Mouse (Mus musculus): Measurements from ENCODE around the gene Slc22a21. TPM values are rescaled to one million over a fixed set of nuclear protein-coding genes. Genes with fewer than 3 reads are reported as not detected.
"Not testable (repeated sequence)": the region's sequence is repeated elsewhere in the genome, so short reads cannot be mapped to it uniquely, and the experiment has no call there.

Gene Slc22a21
- polyA plus RNA-seq, 1 experiment from 2014 or later = 12.9 TPM

GRCm38 (mm10) chr11:53931944-53932318, 48.2 kb downstream of the Slc22a21 start:
- not testable (repeated sequence) for H3K27me3 ChIP-seq (ENCODE audit: control insufficient read depth, insufficient read depth, low read length); H3K4me2 ChIP-seq (replicated peaks; ENCODE audit: low read depth, low read length); H3K4me1 ChIP-seq (ENCODE audit: control insufficient read depth, insufficient read depth, low read length); H3K9ac ChIP-seq (replicated peaks; ENCODE audit: low read depth, low read length); H3K36me3 ChIP-seq (ENCODE audit: control insufficient read depth, insufficient read depth, low read length); ATAC-seq (ENCODE audit: insufficient number of reproducible peaks, insufficient read depth, low FRiP score, low read depth); H3K27ac ChIP-seq (ENCODE audit: low read length); H3K4me3 ChIP-seq (ENCODE audit: low read depth, low read length); H3K9me3 ChIP-seq (ENCODE audit: control insufficient read depth, low read depth, low read length)
- 49% methylated on average over 4 of the region's 4 CpGs for WGBS

GRCm38 (mm10) chr11:53931091-53931943, 48.8 kb downstream of the Slc22a21 start:
- H3K36me3 ChIP-seq (ENCODE audit: control insufficient read depth, insufficient read depth, low read length) = no peaks in the 10 kb centered on the region
- H3K27me3 ChIP-seq (ENCODE audit: control insufficient read depth, insufficient read depth, low read length) = no peaks in the 10 kb centered on the region
- no peaks in the 10 kb centered on the region; the same call in 1 of the 2 replicates for H3K9me3 ChIP-seq (ENCODE audit: control insufficient read depth, low read depth, low read length)
- H3K27ac ChIP-seq (ENCODE audit: low read length) = no peak overlapping the region
- WGBS = 31% methylated on average over 17 of the region's 17 CpGs
- H3K4me2 ChIP-seq (replicated peaks; ENCODE audit: low read depth, low read length) = no peak overlapping the region
- no peak overlapping the region for H3K9ac ChIP-seq (replicated peaks; ENCODE audit: low read depth, low read length)
- no peak overlapping the region for H3K4me3 ChIP-seq (ENCODE audit: low read depth, low read length)
- no peak for ATAC-seq (ENCODE audit: insufficient number of reproducible peaks, insufficient read depth, low FRiP score, low read depth)
- H3K4me1 ChIP-seq (ENCODE audit: control insufficient read depth, insufficient read depth, low read length) = no peaks in the 10 kb centered on the region

GRCm38 (mm10) chr11:53929741-53930140, 50.4 kb downstream of the Slc22a21 start:
- H3K27ac ChIP-seq (ENCODE audit: low read length) = no peak overlapping the region
- H3K27me3 ChIP-seq (ENCODE audit: control insufficient read depth, insufficient read depth, low read length) = no peaks in the 10 kb centered on the region
- WGBS = 84% methylated on average over 3 of the region's 3 CpGs
- H3K4me1 ChIP-seq (ENCODE audit: control insufficient read depth, insufficient read depth, low read length) = no peaks in the 10 kb centered on the region
- no peak overlapping the region for H3K4me2 ChIP-seq (replicated peaks; ENCODE audit: low read depth, low read length)
- peaks cover 3% of the 10 kb centered on the region; the same call in 1 of the 2 replicates for H3K9me3 ChIP-seq (ENCODE audit: control insufficient read depth, low read depth, low read length)
- no peak for ATAC-seq (ENCODE audit: insufficient number of reproducible peaks, insufficient read depth, low FRiP score, low read depth)
- no peak overlapping the region for H3K9ac ChIP-seq (replicated peaks; ENCODE audit: low read depth, low read length)
- H3K4me3 ChIP-seq (ENCODE audit: low read depth, low read length) = no peak overlapping the region
- no peaks in the 10 kb centered on the region for H3K36me3 ChIP-seq (ENCODE audit: control insufficient read depth, insufficient read depth, low read length)

DNA sequence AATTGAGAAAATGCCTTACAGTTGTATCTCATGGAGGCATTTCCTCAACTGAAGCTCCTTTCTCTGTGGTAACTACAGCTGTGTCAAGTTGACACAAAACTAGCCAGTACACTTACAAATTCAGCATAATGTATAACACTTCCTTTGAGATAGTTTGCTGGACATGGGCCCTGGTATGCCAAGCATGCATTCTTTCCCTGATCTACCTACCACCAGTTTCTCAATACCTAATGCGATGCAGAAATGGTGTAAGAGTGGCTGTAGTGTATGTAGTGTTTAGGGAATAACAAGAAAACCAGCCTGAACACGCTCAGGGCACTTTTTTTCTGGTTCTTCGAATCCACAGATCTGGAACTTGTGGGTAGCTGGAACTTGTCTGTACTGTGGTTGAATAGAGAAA, 51.5 kb downstream of the Slc22a21 start:
- H3K36me3 ChIP-seq (ENCODE audit: control insufficient read depth, insufficient read depth, low read length) = no peaks in the 10 kb centered on the region
- no peak overlapping the region for H3K4me2 ChIP-seq (replicated peaks; ENCODE audit: low read depth, low read length)
- no peaks in the 10 kb centered on the region for H3K4me1 ChIP-seq (ENCODE audit: control insufficient read depth, insufficient read depth, low read length)
- WGBS = 78% methylated on average over 3 of the region's 3 CpGs
- no peak overlapping the region for H3K27ac ChIP-seq (ENCODE audit: low read length)
- H3K9me3 ChIP-seq (ENCODE audit: control insufficient read depth, low read depth, low read length) = peaks cover 3% of the 10 kb centered on the region; the same call in 1 of the 2 replicates
- H3K9ac ChIP-seq (replicated peaks; ENCODE audit: low read depth, low read length) = no peak overlapping the region
- no peak overlapping the region for H3K4me3 ChIP-seq (ENCODE audit: low read depth, low read length)
- H3K27me3 ChIP-seq (ENCODE audit: control insufficient read depth, insufficient read depth, low read length) = no peaks in the 10 kb centered on the region
- no peak for ATAC-seq (ENCODE audit: insufficient number of reproducible peaks, insufficient read depth, low FRiP score, low read depth)

DNA sequence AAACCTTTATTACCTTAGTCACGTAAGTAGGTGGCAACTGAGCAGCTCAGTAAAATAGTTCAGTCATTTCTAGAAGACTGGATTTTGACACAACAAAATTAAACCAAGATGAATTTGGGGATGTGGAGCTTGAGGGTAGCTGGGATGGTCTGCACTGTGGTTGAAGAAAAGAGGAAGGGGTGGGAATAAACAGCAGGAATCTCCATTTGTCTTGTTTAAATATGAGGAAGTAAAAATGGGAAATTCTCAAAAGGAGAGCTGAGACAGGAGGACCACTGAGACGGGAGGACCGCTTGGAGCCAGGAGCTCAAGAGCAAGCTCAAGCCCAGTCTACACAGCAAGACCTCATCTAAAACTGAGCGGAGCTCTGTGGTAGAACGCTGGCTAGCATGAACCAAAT, 53.8 kb downstream of the Slc22a21 start:
- no peaks in the 10 kb centered on the region for H3K27me3 ChIP-seq (ENCODE audit: control insufficient read depth, insufficient read depth, low read length)
- no peak overlapping the region for H3K9ac ChIP-seq (replicated peaks; ENCODE audit: low read depth, low read length)
- no peak overlapping the region for H3K4me3 ChIP-seq (ENCODE audit: low read depth, low read length)
- 89% methylated on average over 5 of the region's 5 CpGs for WGBS
- H3K4me1 ChIP-seq (ENCODE audit: control insufficient read depth, insufficient read depth, low read length) = no peaks in the 10 kb centered on the region
- H3K4me2 ChIP-seq (replicated peaks; ENCODE audit: low read depth, low read length) = no peak overlapping the region
- no peak for ATAC-seq (ENCODE audit: insufficient number of reproducible peaks, insufficient read depth, low FRiP score, low read depth)
- H3K9me3 ChIP-seq (ENCODE audit: control insufficient read depth, low read depth, low read length) = peaks cover 3% of the 10 kb centered on the region; the same call in 1 of the 2 replicates
- no peak overlapping the region for H3K27ac ChIP-seq (ENCODE audit: low read length)
- no peaks in the 10 kb centered on the region for H3K36me3 ChIP-seq (ENCODE audit: control insufficient read depth, insufficient read depth, low read length)

GRCm38 (mm10) chr11:53918851-53919250, 61.3 kb downstream of the Slc22a21 start:
- Histone ChIP-seq H3K4me2 (replicated peaks; ENCODE audit: low read depth, low read length) (no peak overlapping the region), H3K4me1 (ENCODE audit: control insufficient read depth, insufficient read depth, low read length) (no peaks in the 10 kb centered on the region), H3K27ac (ENCODE audit: low read length) (no peak overlapping the region), H3K36me3 (ENCODE audit: control insufficient read depth, insufficient read depth, low read length) (no peaks in the 10 kb centered on the region), H3K27me3 (ENCODE audit: control insufficient read depth, insufficient read depth, low read length) (no peaks in the 10 kb centered on the region), H3K9me3 (ENCODE audit: control insufficient read depth, low read depth, low read length) (no peaks in the 10 kb centered on the region), H3K9ac (replicated peaks; ENCODE audit: low read depth, low read length) (no peak overlapping the region), H3K4me3 (ENCODE audit: low read depth, low read length) (no peak overlapping the region)
- WGBS = 97% methylated on average over 4 of the region's 4 CpGs
- no peak for ATAC-seq (ENCODE audit: insufficient number of reproducible peaks, insufficient read depth, low FRiP score, low read depth)

DNA sequence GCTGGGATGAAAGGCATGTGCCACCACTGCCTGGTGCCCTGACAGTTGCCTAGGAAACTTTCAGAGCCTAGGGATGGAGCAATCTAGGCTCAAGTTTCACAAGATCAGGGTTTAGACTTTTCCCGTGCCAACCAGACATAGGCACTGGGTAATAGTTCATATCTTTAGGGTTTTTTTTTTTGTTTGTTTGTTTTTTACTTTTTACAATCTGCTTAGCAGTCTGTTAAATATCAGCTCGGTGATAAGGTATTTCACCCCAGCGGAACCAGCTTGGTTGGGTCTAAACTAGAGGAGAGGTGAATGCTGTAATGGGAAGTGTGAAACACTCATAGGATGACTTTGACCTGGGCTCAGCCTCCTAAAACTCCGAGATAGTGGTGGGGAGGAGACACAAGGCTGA, 69.1 kb downstream of the Slc22a21 start:
- H3K27me3 ChIP-seq (ENCODE audit: control insufficient read depth, insufficient read depth, low read length) = no peaks in the 10 kb centered on the region
- 76% methylated on average over 4 of the region's 4 CpGs for WGBS
- H3K9ac ChIP-seq (replicated peaks; ENCODE audit: low read depth, low read length) = no peak overlapping the region
- no peak overlapping the region for H3K4me2 ChIP-seq (replicated peaks; ENCODE audit: low read depth, low read length)
- H3K4me3 ChIP-seq (ENCODE audit: low read depth, low read length) = no peak overlapping the region
- H3K36me3 ChIP-seq (ENCODE audit: control insufficient read depth, insufficient read depth, low read length) = no peaks in the 10 kb centered on the region
- H3K4me1 ChIP-seq (ENCODE audit: control insufficient read depth, insufficient read depth, low read length) = no peaks in the 10 kb centered on the region
- no peaks in the 10 kb centered on the region for H3K9me3 ChIP-seq (ENCODE audit: control insufficient read depth, low read depth, low read length)
- H3K27ac ChIP-seq (ENCODE audit: low read length) = no peak overlapping the region
- no peak for ATAC-seq (ENCODE audit: insufficient number of reproducible peaks, insufficient read depth, low FRiP score, low read depth)

- Histone ChIP-seq H3K9ac (replicated peaks; ENCODE audit: low read depth, low read length) (no peak overlapping the region), H3K4me1 (ENCODE audit: control insufficient read depth, insufficient read depth, low read length) (0 out of 2 replicates have a peak, but pooled peaks cover 3% of the 10 kb centered on the region), H3K9me3 (ENCODE audit: control insufficient read depth, low read depth, low read length) (no peaks in the 10 kb centered on the region), H3K27ac (ENCODE audit: low read length) (no peak overlapping the region), H3K4me3 (ENCODE audit: low read depth, low read length) (no peak overlapping the region), H3K36me3 (ENCODE audit: control insufficient read depth, insufficient read depth, low read length) (no peaks in the 10 kb centered on the region), H3K4me2 (replicated peaks; ENCODE audit: low read depth, low read length) (no peak overlapping the region), H3K27me3 (ENCODE audit: control insufficient read depth, insufficient read depth, low read length) (no peaks in the 10 kb centered on the region)
- WGBS = 82% methylated on average over 8 of the region's 8 CpGs
- ATAC-seq (ENCODE audit: insufficient number of reproducible peaks, insufficient read depth, low FRiP score, low read depth) = no peak
Measured at GRCm38 (mm10) chr11:53908686-53909085, 71.4 kb downstream of the Slc22a21 start.
